Mouse (Mus musculus): ENCODE measurements at regions not wholly inside any gene's neighbourhood (a gene's known extent, or its start where the extent isn't known, plus 50 kb on each side); places are given as distances from the start of the nearest gene placed in this dataset.

DNA sequence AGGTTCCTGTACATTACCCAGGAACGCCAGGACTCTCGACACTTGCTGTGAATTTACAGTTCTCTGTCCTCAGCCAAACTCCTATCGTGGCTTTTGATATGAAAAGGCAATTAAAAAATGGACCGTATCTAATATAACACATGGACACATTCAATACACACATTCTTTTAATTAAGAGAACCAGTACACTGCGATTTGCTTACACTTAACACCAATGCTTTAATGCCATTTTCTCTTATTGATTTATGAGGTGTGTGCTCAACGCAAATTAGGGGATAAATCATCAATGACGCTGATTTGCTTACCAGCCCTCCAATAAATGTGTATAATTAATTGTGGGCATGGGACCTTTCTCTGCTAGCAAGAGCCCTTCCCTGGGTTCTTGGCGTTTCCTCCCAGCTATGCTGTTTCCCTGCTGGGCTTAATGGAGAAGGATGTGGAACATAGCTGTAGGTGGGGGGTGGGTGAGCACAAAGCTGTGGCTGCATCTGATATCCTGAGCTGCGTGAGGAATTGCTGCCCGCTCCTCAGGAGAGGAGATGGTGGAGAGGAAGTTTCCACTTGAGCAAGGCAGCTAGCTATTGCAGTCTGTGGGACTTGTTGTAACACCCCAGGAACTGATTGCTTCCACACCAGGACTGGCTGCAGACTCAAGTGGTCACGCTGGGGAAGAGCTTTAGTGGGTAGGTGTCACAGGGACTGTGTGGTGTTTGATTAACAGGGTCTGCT, 270.1 kb downstream of the 1500009L16Rik start:
- TF ChIP-seq CTCF (IDR thresholded peaks at IDR 0.05; ENCODE audit: low read depth, low read length) (no peak), TAL1 (conservative IDR thresholded peaks at IDR 0.05; ENCODE audit: low read depth, low read length) (no peak), GATA2 (IDR thresholded peaks at IDR 0.05; ENCODE audit: borderline replicate concordance, low read depth, low read length) (no peak), GATA1 (IDR thresholded peaks at IDR 0.05; ENCODE audit: borderline replicate concordance, low read length) (no peak)

All from G1E (cell line).